Mouse (Mus musculus): ENCODE data around the gene Scaper. TPM values are rescaled to one million over a fixed set of nuclear protein-coding genes. Genes with fewer than 3 reads are reported as not detected.

Scaper gene
- polyA plus RNA-seq, 1 experiment, result 1.5 TPM

DNA sequence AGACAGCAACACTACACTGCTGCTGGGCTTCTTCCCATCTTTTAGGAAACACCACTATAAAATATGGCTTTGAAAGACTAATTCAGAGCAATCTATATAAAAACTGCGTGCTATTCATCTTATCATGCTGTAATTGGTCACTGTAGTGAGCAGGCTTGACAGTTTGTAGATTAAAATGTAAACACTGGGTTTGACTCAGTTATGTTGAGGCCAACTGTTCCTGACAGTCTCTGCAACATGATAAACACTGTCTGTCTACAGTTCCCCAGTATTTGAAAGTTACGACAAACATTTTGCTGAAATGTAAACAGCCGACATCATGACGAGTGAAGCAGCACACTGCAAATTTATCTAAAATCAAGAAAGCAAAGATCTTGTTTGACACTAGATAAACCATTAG is 225.9 kb downstream of the Scaper start:
- Histone ChIP-seq H3K27me3 (ENCODE audit: control insufficient read depth, insufficient read depth, insufficient read length) (no peaks in the 10 kb centered on the region), H3K36me3 (ENCODE audit: control insufficient read depth, insufficient read depth) (no peaks in the 10 kb centered on the region), H3ac (ENCODE audit: control insufficient read depth, insufficient read length) (no peak overlapping the region), H3K79me2 (ENCODE audit: control insufficient read depth, insufficient read depth) (no peaks in the 10 kb centered on the region), H3K4me3 (no peak overlapping the region), H3K4me2 (ENCODE audit: low read depth) (no peak overlapping the region)
- TF ChIP-seq SRF (IDR thresholded peaks at IDR 0.05; ENCODE audit: control insufficient read depth, insufficient read length, low read depth), result no peak
- no peak for TF ChIP-seq MYOG (IDR thresholded peaks at IDR 0.05; ENCODE audit: control insufficient read depth in 1 of 3, insufficient read depth in 1 of 3, insufficient read length in 2 of 3, low read depth in 2 of 3)
- no peak for TF ChIP-seq POLR2A (IDR thresholded peaks at IDR 0.05; ENCODE audit: insufficient read length, low read depth)
- no peak for TF ChIP-seq CEBPB (IDR thresholded peaks at IDR 0.05; ENCODE audit: insufficient read depth, poor library complexity, severe bottlenecking)
- TF ChIP-seq MAX (IDR thresholded peaks at IDR 0.05; ENCODE audit: low read depth), result no peak
- no peak for TF ChIP-seq USF1 (IDR thresholded peaks at IDR 0.05; ENCODE audit: low read depth)
- TF ChIP-seq MYOD1 (IDR thresholded peaks at IDR 0.05; ENCODE audit: control insufficient read depth in 1 of 3, insufficient read length in 2 of 3, low read depth in 2 of 3), result no peak
- no peak for TF ChIP-seq TCF3 (IDR thresholded peaks at IDR 0.05; ENCODE audit: insufficient read length, low read depth)
- TF ChIP-seq POLR2AphosphoS2 (IDR thresholded peaks at IDR 0.05; ENCODE audit: insufficient read length, low read depth), result no peak
- no peak for TF ChIP-seq TCF12 (IDR thresholded peaks at IDR 0.05; ENCODE audit: insufficient read depth, poor library complexity, severe bottlenecking)
- TF ChIP-seq REST (IDR thresholded peaks at IDR 0.05; ENCODE audit: insufficient read depth, insufficient read length), result no peak
- TF ChIP-seq E2F4 (IDR thresholded peaks at IDR 0.05; ENCODE audit: insufficient read depth), result no peak

DNA sequence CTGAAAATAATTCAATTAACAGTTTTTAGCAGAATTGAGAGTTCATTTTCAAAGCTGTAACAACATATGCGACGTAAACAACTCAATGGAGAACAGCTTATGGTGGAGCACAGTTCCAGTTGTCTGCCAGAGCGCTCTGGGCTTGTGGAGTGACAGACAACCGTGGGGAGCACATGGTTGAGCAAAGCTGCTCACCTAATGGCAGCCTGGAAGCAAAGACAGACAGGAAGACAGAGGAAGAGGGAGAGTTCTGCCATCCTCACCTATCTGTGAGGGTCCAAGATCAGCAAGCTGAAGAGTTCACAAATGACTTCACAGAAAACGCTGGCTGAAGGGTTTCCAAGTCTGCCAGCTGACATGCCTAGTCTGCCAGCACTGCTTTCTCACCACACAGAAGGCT is 227.4 kb downstream of the Scaper start:
- TF ChIP-seq USF1 (IDR thresholded peaks at IDR 0.05; ENCODE audit: low read depth) (no peak), MYOG (IDR thresholded peaks at IDR 0.05; ENCODE audit: control insufficient read depth in 1 of 3, insufficient read depth in 1 of 3, insufficient read length in 2 of 3, low read depth in 2 of 3) (no peak), POLR2AphosphoS2 (IDR thresholded peaks at IDR 0.05; ENCODE audit: insufficient read length, low read depth) (no peak), TCF12 (IDR thresholded peaks at IDR 0.05; ENCODE audit: insufficient read depth, poor library complexity, severe bottlenecking) (no peak), CEBPB (IDR thresholded peaks at IDR 0.05; ENCODE audit: insufficient read depth, poor library complexity, severe bottlenecking) (no peak), TCF3 (IDR thresholded peaks at IDR 0.05; ENCODE audit: insufficient read length, low read depth) (no peak), POLR2A (IDR thresholded peaks at IDR 0.05; ENCODE audit: insufficient read length, low read depth) (no peak)
- Histone ChIP-seq H3K79me2 (ENCODE audit: control insufficient read depth, insufficient read depth) (no peaks in the 10 kb centered on the region), H3K27me3 (ENCODE audit: control insufficient read depth, insufficient read depth, insufficient read length) (no peaks in the 10 kb centered on the region)

DNA sequence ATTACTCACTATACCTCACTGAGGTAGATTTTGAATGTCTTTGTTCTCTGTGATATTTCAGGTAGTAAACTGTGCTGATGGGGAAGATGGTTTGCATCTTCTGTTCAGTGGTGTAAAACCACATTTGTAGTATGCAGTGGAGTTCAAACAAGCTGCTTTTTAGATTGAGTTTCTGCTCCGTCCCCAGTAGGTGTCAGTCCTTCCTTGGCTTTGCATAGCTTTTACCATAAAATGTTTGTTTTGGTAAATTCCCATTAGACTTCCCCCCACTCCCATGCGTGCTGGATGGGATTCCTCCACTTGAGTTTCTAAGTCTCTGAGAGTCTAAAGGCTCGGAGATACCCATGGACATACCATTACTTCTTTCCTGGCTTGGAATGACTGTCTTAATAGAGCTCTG is 231.3 kb downstream of the Scaper start:
- TF ChIP-seq TCF3 (IDR thresholded peaks at IDR 0.05; ENCODE audit: insufficient read length, low read depth) (no peak), CEBPB (IDR thresholded peaks at IDR 0.05; ENCODE audit: insufficient read depth, poor library complexity, severe bottlenecking) (no peak), MYOD1 (IDR thresholded peaks at IDR 0.05; ENCODE audit: control insufficient read depth in 1 of 3, insufficient read length in 2 of 3, low read depth in 2 of 3) (no peak), POLR2AphosphoS2 (IDR thresholded peaks at IDR 0.05; ENCODE audit: insufficient read length, low read depth) (no peak), REST (IDR thresholded peaks at IDR 0.05; ENCODE audit: insufficient read depth, insufficient read length) (no peak), USF1 (IDR thresholded peaks at IDR 0.05; ENCODE audit: low read depth) (no peak), TCF12 (IDR thresholded peaks at IDR 0.05; ENCODE audit: insufficient read depth, poor library complexity, severe bottlenecking) (no peak), POLR2A (IDR thresholded peaks at IDR 0.05; ENCODE audit: insufficient read length, low read depth) (no peak), MYOG (IDR thresholded peaks at IDR 0.05; ENCODE audit: control insufficient read depth in 1 of 3, insufficient read depth in 1 of 3, insufficient read length in 2 of 3, low read depth in 2 of 3) (no peak), E2F4 (IDR thresholded peaks at IDR 0.05; ENCODE audit: insufficient read depth) (no peak), SRF (IDR thresholded peaks at IDR 0.05; ENCODE audit: control insufficient read depth, insufficient read length, low read depth) (no peak), MAX (IDR thresholded peaks at IDR 0.05; ENCODE audit: low read depth) (no peak)
- no peaks in the 10 kb centered on the region for H3K36me3 ChIP-seq (ENCODE audit: control insufficient read depth, insufficient read depth)
- H3K4me3 ChIP-seq, result no peak overlapping the region
- no peaks in the 10 kb centered on the region for H3K27me3 ChIP-seq (ENCODE audit: control insufficient read depth, insufficient read depth, insufficient read length)
- H3K79me2 ChIP-seq (ENCODE audit: control insufficient read depth, insufficient read depth), result no peaks in the 10 kb centered on the region
- no peak overlapping the region for H3ac ChIP-seq (ENCODE audit: control insufficient read depth, insufficient read length)
- no peak overlapping the region for H3K4me2 ChIP-seq (ENCODE audit: low read depth)

More for the DNA sequence above, 227.4 kb downstream of the Scaper start:
- H3K36me3 ChIP-seq (ENCODE audit: control insufficient read depth, insufficient read depth), result no peaks in the 10 kb centered on the region
- no peak overlapping the region for H3K4me3 ChIP-seq
- no peak overlapping the region for H3K4me2 ChIP-seq (ENCODE audit: low read depth)
- H3ac ChIP-seq (ENCODE audit: control insufficient read depth, insufficient read length), result no peak overlapping the region

DNA sequence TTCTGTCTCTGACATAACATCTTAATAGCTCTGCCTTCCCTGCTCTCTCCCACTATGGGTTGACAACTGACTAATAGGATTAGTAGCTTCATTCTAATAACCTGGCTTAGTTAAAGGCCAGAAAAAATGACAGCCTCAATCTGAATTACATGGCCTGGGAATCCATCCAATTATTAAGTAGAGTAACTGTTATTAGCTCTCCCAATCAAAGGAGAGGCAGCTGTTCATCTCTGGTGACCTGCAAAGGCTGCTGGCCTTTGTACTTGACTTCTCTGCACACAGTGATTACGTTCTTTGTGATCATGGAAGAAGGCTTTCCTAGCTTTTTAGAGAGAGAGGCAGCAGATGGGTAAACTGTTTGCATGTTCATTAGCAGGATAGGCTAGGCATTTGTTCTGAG is 242.6 kb downstream of the Scaper start:
- TF ChIP-seq TCF3 (IDR thresholded peaks at IDR 0.05; ENCODE audit: insufficient read length, low read depth) (no peak), CEBPB (IDR thresholded peaks at IDR 0.05; ENCODE audit: insufficient read depth, poor library complexity, severe bottlenecking) (no peak), USF1 (IDR thresholded peaks at IDR 0.05; ENCODE audit: low read depth) (no peak), POLR2A (IDR thresholded peaks at IDR 0.05; ENCODE audit: insufficient read length, low read depth) (no peak), TCF12 (IDR thresholded peaks at IDR 0.05; ENCODE audit: insufficient read depth, poor library complexity, severe bottlenecking) (no peak), MYOG (IDR thresholded peaks at IDR 0.05; ENCODE audit: control insufficient read depth in 1 of 3, insufficient read depth in 1 of 3, insufficient read length in 2 of 3, low read depth in 2 of 3) (no peak), POLR2AphosphoS2 (IDR thresholded peaks at IDR 0.05; ENCODE audit: insufficient read length, low read depth) (no peak), E2F4 (IDR thresholded peaks at IDR 0.05; ENCODE audit: insufficient read depth) (no peak), REST (IDR thresholded peaks at IDR 0.05; ENCODE audit: insufficient read depth, insufficient read length) (no peak)

DNA sequence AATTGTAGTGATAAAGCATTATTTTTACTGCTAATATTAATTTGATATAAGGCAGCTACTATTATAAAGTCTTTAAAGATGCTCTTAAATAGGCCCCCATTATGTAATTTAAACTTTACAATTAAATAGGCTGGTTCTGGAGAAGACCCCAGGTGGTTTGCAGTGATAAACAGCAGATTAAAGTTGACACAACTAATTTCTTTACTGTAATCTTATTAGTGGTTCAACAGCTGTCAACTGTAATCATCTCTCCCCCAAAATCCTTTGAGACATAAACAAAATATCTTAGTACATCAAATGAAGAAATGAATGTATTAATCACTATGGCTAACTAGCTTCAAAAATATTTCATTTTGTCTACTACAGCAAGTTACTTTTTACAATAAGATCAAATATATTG is 260.8 kb downstream of the Scaper start:
- no peak for TF ChIP-seq POLR2A (IDR thresholded peaks at IDR 0.05; ENCODE audit: insufficient read length, low read depth)
- no peak for TF ChIP-seq E2F4 (IDR thresholded peaks at IDR 0.05; ENCODE audit: insufficient read depth)
- TF ChIP-seq MYOG (IDR thresholded peaks at IDR 0.05; ENCODE audit: control insufficient read depth in 1 of 3, insufficient read depth in 1 of 3, insufficient read length in 2 of 3, low read depth in 2 of 3), result no peak
- TF ChIP-seq TCF12 (IDR thresholded peaks at IDR 0.05; ENCODE audit: insufficient read depth, poor library complexity, severe bottlenecking), result no peak
- no peak for TF ChIP-seq TCF3 (IDR thresholded peaks at IDR 0.05; ENCODE audit: insufficient read length, low read depth)
- TF ChIP-seq REST (IDR thresholded peaks at IDR 0.05; ENCODE audit: insufficient read depth, insufficient read length), result no peak
- TF ChIP-seq USF1 (IDR thresholded peaks at IDR 0.05; ENCODE audit: low read depth), result no peak
- no peak for TF ChIP-seq POLR2AphosphoS2 (IDR thresholded peaks at IDR 0.05; ENCODE audit: insufficient read length, low read depth)
- TF ChIP-seq SRF (IDR thresholded peaks at IDR 0.05; ENCODE audit: control insufficient read depth, insufficient read length, low read depth), result no peak
- no peak for TF ChIP-seq MAX (IDR thresholded peaks at IDR 0.05; ENCODE audit: low read depth)
- TF ChIP-seq MYOD1 (IDR thresholded peaks at IDR 0.05; ENCODE audit: control insufficient read depth in 1 of 3, insufficient read length in 2 of 3, low read depth in 2 of 3), result no peak
- no peak for TF ChIP-seq CEBPB (IDR thresholded peaks at IDR 0.05; ENCODE audit: insufficient read depth, poor library complexity, severe bottlenecking)
- Histone ChIP-seq H3K36me3 (ENCODE audit: control insufficient read depth, insufficient read depth) (no peaks in the 10 kb centered on the region), H3K27me3 (ENCODE audit: control insufficient read depth, insufficient read depth, insufficient read length) (no peaks in the 10 kb centered on the region), H3K79me2 (ENCODE audit: control insufficient read depth, insufficient read depth) (no peaks in the 10 kb centered on the region), H3K4me3 (no peak overlapping the region), H3K4me2 (ENCODE audit: low read depth) (no peak overlapping the region), H3ac (ENCODE audit: control insufficient read depth, insufficient read length) (no peak overlapping the region)

More for the DNA sequence above, 242.6 kb downstream of the Scaper start:
- no peak overlapping the region for H3K4me3 ChIP-seq
- no peak overlapping the region for H3K4me2 ChIP-seq (ENCODE audit: low read depth)
- H3ac ChIP-seq (ENCODE audit: control insufficient read depth, insufficient read length), result no peak overlapping the region
- H3K36me3 ChIP-seq (ENCODE audit: control insufficient read depth, insufficient read depth), result no peaks in the 10 kb centered on the region
- H3K27me3 ChIP-seq (ENCODE audit: control insufficient read depth, insufficient read depth, insufficient read length), result no peaks in the 10 kb centered on the region
- no peaks in the 10 kb centered on the region for H3K79me2 ChIP-seq (ENCODE audit: control insufficient read depth, insufficient read depth)

Measured in myocyte (in vitro differentiated cells).